Mouse (Mus musculus): Measurements from ENCODE around the gene Cul5. TPM values are rescaled to one million over a fixed set of nuclear protein-coding genes. Genes with fewer than 3 reads are reported as not detected.
A peak's percentile ranks its signal among the peaks of the same experiment; 100 is the strongest.

The Cul5 gene
- polyA plus RNA-seq, 1 experiment from 2014 or later, result 59.9 TPM

- H3K4me2 ChIP-seq (replicated peaks), result no peak overlapping the region
- H3K27me3 ChIP-seq (ENCODE audit: control insufficient read depth, insufficient read depth, low read length), result no peaks in the 10 kb centered on the region
- H3K4me3 ChIP-seq (replicated peaks; ENCODE audit: low read length), result no peak overlapping the region
- WGBS, result 75% methylated on average over 4 of the region's 4 CpGs
- no peak overlapping the region for H3K27ac ChIP-seq
- no peak for ATAC-seq (ENCODE audit: low FRiP score)
- H3K9ac ChIP-seq, result no peak overlapping the region
- H3K36me3 ChIP-seq (replicated peaks; ENCODE audit: control insufficient read depth, insufficient read depth), result no peaks in the 10 kb centered on the region
- no peak for DNase-seq (ENCODE audit: low spot score)
- no peaks in the 10 kb centered on the region for H3K4me1 ChIP-seq (replicated peaks; ENCODE audit: control insufficient read depth, insufficient read depth, low read length)
- H3K9me3 ChIP-seq (ENCODE audit: control insufficient read depth, low read length), result peaks cover 6% of the 10 kb centered on the region; the same call in 1 of the 2 replicates
Observed at GRCm38 (mm10) chr9:53676921-53677320, 7.1 kb upstream of the Cul5 start.

GRCm38 (mm10) chr9:53673571-53673970, 3.8 kb upstream of the Cul5 start:
- H3K27me3 ChIP-seq (ENCODE audit: control insufficient read depth, insufficient read depth, low read length), result no peaks in the 10 kb centered on the region
- H3K4me1 ChIP-seq (replicated peaks; ENCODE audit: control insufficient read depth, insufficient read depth, low read length), result no peaks in the 10 kb centered on the region
- H3K9me3 ChIP-seq (ENCODE audit: control insufficient read depth, low read length), result peaks cover 6% of the 10 kb centered on the region; the same call in 1 of the 2 replicates
- ATAC-seq (ENCODE audit: low FRiP score) (no peak), DNase-seq (ENCODE audit: low spot score) (peak; percentile 58)
- no peaks in the 10 kb centered on the region for H3K36me3 ChIP-seq (replicated peaks; ENCODE audit: control insufficient read depth, insufficient read depth)
- no peak overlapping the region for H3K9ac ChIP-seq
- H3K4me3 ChIP-seq (replicated peaks; ENCODE audit: low read length), result no peak overlapping the region
- H3K27ac ChIP-seq, result no peak overlapping the region
- H3K4me2 ChIP-seq (replicated peaks), result no peak overlapping the region
- 18% methylated on average over 3 of the region's 3 CpGs for WGBS

- Histone ChIP-seq H3K4me2 (replicated peaks) (peak overlapping the region; percentile 92), H3K4me1 (replicated peaks; ENCODE audit: control insufficient read depth, insufficient read depth, low read length) (peaks cover 29% of the 10 kb centered on the region), H3K27ac (peak overlapping the region; percentile 99), H3K27me3 (ENCODE audit: control insufficient read depth, insufficient read depth, low read length) (no peaks in the 10 kb centered on the region), H3K36me3 (replicated peaks; ENCODE audit: control insufficient read depth, insufficient read depth) (no peaks in the 10 kb centered on the region; the same call in 1 of the 2 replicates), H3K4me3 (replicated peaks; ENCODE audit: low read length) (peak overlapping the region; percentile 99), H3K9me3 (ENCODE audit: control insufficient read depth, low read length) (no peaks in the 10 kb centered on the region), H3K9ac (peak overlapping the region; percentile 99)
- DNase-seq (ENCODE audit: low spot score), result peak; percentile 95
- peak; percentile 96 for ATAC-seq (ENCODE audit: low FRiP score)
- under 1% methylated on average over 73 of the region's 74 CpGs for WGBS
Observed at GRCm38 (mm10) chr9:53667020-53667669, 2.7 kb downstream of the Cul5 start.

DNA sequence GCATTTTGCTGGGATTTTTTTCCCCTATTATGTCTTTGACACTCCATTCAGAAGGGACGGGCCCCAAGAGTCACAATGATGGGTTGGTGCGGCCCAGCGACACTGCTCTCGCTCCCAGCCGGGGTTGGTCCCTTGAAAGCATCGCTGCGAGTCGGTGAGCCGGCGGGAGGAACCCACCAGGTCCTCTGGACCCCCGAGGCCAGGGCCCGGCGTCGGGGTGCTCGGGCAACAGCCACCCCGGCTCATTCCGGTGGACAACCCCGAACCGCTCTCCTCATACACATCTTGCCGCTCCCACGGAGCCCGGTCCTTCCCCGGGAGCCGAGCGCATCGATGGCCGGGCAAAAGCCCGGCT, 3.2 kb downstream of the Cul5 start:
- Histone ChIP-seq H3K4me3 (replicated peaks; ENCODE audit: low read length) (peak overlapping the region; percentile 99), H3K9me3 (ENCODE audit: control insufficient read depth, low read length) (no peaks in the 10 kb centered on the region), H3K4me1 (replicated peaks; ENCODE audit: control insufficient read depth, insufficient read depth, low read length) (peaks cover 29% of the 10 kb centered on the region), H3K4me2 (replicated peaks) (peak overlapping the region; percentile 92), H3K9ac (peak overlapping the region; percentile 99), H3K36me3 (replicated peaks; ENCODE audit: control insufficient read depth, insufficient read depth) (no peaks in the 10 kb centered on the region; the same call in 1 of the 2 replicates), H3K27me3 (ENCODE audit: control insufficient read depth, insufficient read depth, low read length) (no peaks in the 10 kb centered on the region), H3K27ac (peak overlapping the region; percentile 99)
- DNase-seq (ENCODE audit: low spot score) (no peak), ATAC-seq (ENCODE audit: low FRiP score) (peak; percentile 50)
- under 1% methylated on average over 28 of the region's 28 CpGs for WGBS

GRCm38 (mm10) chr9:53665428-53665827, 4.4 kb downstream of the Cul5 start:
- no peak overlapping the region; the same call in 1 of the 2 replicates for H3K4me3 ChIP-seq (replicated peaks; ENCODE audit: low read length)
- no peaks in the 10 kb centered on the region; the same call in 1 of the 2 replicates for H3K36me3 ChIP-seq (replicated peaks; ENCODE audit: control insufficient read depth, insufficient read depth)
- H3K27me3 ChIP-seq (ENCODE audit: control insufficient read depth, insufficient read depth, low read length), result no peaks in the 10 kb centered on the region
- ATAC-seq (ENCODE audit: low FRiP score) (no peak), DNase-seq (ENCODE audit: low spot score) (no peak)
- H3K4me2 ChIP-seq (replicated peaks), result peak overlapping the region; percentile 92
- no peaks in the 10 kb centered on the region for H3K9me3 ChIP-seq (ENCODE audit: control insufficient read depth, low read length)
- H3K27ac ChIP-seq, result no peak overlapping the region
- peaks cover 29% of the 10 kb centered on the region for H3K4me1 ChIP-seq (replicated peaks; ENCODE audit: control insufficient read depth, insufficient read depth, low read length)
- no peak overlapping the region for H3K9ac ChIP-seq

DNA sequence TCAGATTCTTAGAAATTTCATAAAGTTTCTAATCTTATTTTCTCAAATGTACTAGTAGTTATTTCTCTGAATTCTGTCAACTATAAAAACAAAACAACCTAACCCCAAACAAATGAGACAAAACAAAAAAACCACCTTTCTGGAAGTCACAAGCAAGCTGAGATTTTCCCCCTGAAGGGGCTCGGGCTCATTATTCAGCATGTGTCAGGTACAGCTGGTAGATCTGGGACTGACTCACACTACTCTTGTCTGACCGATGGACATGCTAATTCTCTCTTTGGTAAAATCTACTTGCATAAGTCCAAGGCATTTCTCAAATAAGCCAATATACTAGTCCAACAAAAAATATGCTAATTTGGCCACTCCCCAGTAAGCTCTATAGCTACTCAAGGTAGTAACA, 5.0 kb downstream of the Cul5 start:
- Histone ChIP-seq H3K27me3 (ENCODE audit: control insufficient read depth, insufficient read depth, low read length) (no peaks in the 10 kb centered on the region), H3K9ac (no peak overlapping the region), H3K4me3 (replicated peaks; ENCODE audit: low read length) (no peak overlapping the region), H3K36me3 (replicated peaks; ENCODE audit: control insufficient read depth, insufficient read depth) (no peaks in the 10 kb centered on the region; the same call in 1 of the 2 replicates), H3K9me3 (ENCODE audit: control insufficient read depth, low read length) (no peaks in the 10 kb centered on the region), H3K27ac (no peak overlapping the region), H3K4me1 (replicated peaks; ENCODE audit: control insufficient read depth, insufficient read depth, low read length) (peaks cover 29% of the 10 kb centered on the region), H3K4me2 (replicated peaks) (peak overlapping the region; percentile 92)
- 71% methylated on average over 2 of the region's 2 CpGs for WGBS
- no peak for ATAC-seq (ENCODE audit: low FRiP score)
- DNase-seq (ENCODE audit: low spot score), result no peak

GRCm38 (mm10) chr9:53634796-53635195, 35.0 kb downstream of the Cul5 start:
- Histone ChIP-seq H3K27ac (no peak overlapping the region), H3K36me3 (replicated peaks; ENCODE audit: control insufficient read depth, insufficient read depth) (peaks cover 90% of the 10 kb centered on the region), H3K4me2 (replicated peaks) (no peak overlapping the region), H3K9ac (no peak overlapping the region), H3K27me3 (ENCODE audit: control insufficient read depth, insufficient read depth, low read length) (no peaks in the 10 kb centered on the region), H3K4me1 (replicated peaks; ENCODE audit: control insufficient read depth, insufficient read depth, low read length) (no peaks in the 10 kb centered on the region), H3K9me3 (ENCODE audit: control insufficient read depth, low read length) (no peaks in the 10 kb centered on the region), H3K4me3 (replicated peaks; ENCODE audit: low read length) (no peak overlapping the region)
- WGBS, result 93% methylated on average over 6 of the region's 6 CpGs
- ATAC-seq (ENCODE audit: low FRiP score) (no peak), DNase-seq (ENCODE audit: low spot score) (no peak)

GRCm38 (mm10) chr9:53615246-53615645, 54.6 kb downstream of the Cul5 start:
- WGBS, result 88% methylated on average over 8 of the region's 8 CpGs
- H3K9me3 ChIP-seq (ENCODE audit: control insufficient read depth, low read length), result no peaks in the 10 kb centered on the region
- H3K36me3 ChIP-seq (replicated peaks; ENCODE audit: control insufficient read depth, insufficient read depth), result peaks cover 54% of the 10 kb centered on the region
- no peak overlapping the region for H3K4me2 ChIP-seq (replicated peaks)
- H3K27ac ChIP-seq, result no peak overlapping the region
- no peak overlapping the region for H3K4me3 ChIP-seq (replicated peaks; ENCODE audit: low read length)
- no peaks in the 10 kb centered on the region for H3K4me1 ChIP-seq (replicated peaks; ENCODE audit: control insufficient read depth, insufficient read depth, low read length)
- H3K9ac ChIP-seq, result no peak overlapping the region
- H3K27me3 ChIP-seq (ENCODE audit: control insufficient read depth, insufficient read depth, low read length), result no peaks in the 10 kb centered on the region
- DNase-seq (ENCODE audit: low spot score), result no peak
- no peak for ATAC-seq (ENCODE audit: low FRiP score)

GRCm38 (mm10) chr9:53614286-53614685, 55.5 kb downstream of the Cul5 start:
- 87% methylated on average over 4 of the region's 4 CpGs for WGBS
- peaks cover 45% of the 10 kb centered on the region for H3K36me3 ChIP-seq (replicated peaks; ENCODE audit: control insufficient read depth, insufficient read depth)
- peaks cover 3% of the 10 kb centered on the region for H3K4me1 ChIP-seq (replicated peaks; ENCODE audit: control insufficient read depth, insufficient read depth, low read length)
- H3K9ac ChIP-seq, result no peak overlapping the region
- no peaks in the 10 kb centered on the region for H3K9me3 ChIP-seq (ENCODE audit: control insufficient read depth, low read length)
- H3K27me3 ChIP-seq (ENCODE audit: control insufficient read depth, insufficient read depth, low read length), result no peaks in the 10 kb centered on the region
- no peak overlapping the region for H3K4me2 ChIP-seq (replicated peaks)
- no peak overlapping the region for H3K27ac ChIP-seq
- ATAC-seq (ENCODE audit: low FRiP score) (no peak), DNase-seq (ENCODE audit: low spot score) (no peak)
- no peak overlapping the region for H3K4me3 ChIP-seq (replicated peaks; ENCODE audit: low read length)

All from hindbrain, embryonic 14.5 days (tissue).